Mouse (Mus musculus) intestine, embryonic 14.5 days (tissue): ENCODE data around the gene Gpc5. TPM values are rescaled to one million over a fixed set of nuclear protein-coding genes. Genes with fewer than 3 reads are reported as not detected.

Experiments
- ATAC-seq: fragments of 200-750 bp; cut with Nextera tagmentation; replicated peaks from 2 replicates; pipeline ENCODE4 v1.8.0; 2017; ENCODE audit warnings: low read depth, moderate number of reproducible peaks, moderate TSS enrichment, moderate library complexity; ENCODE audit not compliant: low FRiP score, low TSS enrichment
- DNase-seq: peaks from one replicate; pipeline ENCODE4 v3.0.0-alpha.2; 2018; ENCODE audit warnings: low spot score
- H3K27ac ChIP-seq: fragments of 300-500 bp; sonication (generic); 2 replicates; pipeline ENCODE4 v1.5.1; 2014; ENCODE audit warnings: low read depth, mild to moderate bottlenecking, control low read depth
- H3K27me3 ChIP-seq: fragments of 300-500 bp; sonication (generic); replicated peaks from 2 replicates; pipeline ENCODE4 v1.6.1; 2014; ENCODE audit warnings: low read length, control low read depth; ENCODE audit not compliant: control insufficient read depth, insufficient read depth
- H3K36me3 ChIP-seq: fragments of 300-500 bp; sonication (generic); 2 replicates; pipeline ENCODE4 v1.6.1; 2014; ENCODE audit warnings: low read length, control low read depth; ENCODE audit not compliant: control insufficient read depth, insufficient read depth
- H3K4me1 ChIP-seq: fragments of 300-500 bp; sonication (generic); replicated peaks from 2 replicates; pipeline ENCODE4 v1.6.1; 2014; ENCODE audit warnings: low read length, control low read depth, mixed read lengths; ENCODE audit not compliant: control insufficient read depth, insufficient read depth
- H3K4me2 ChIP-seq: fragments of 300-500 bp; sonication (generic); 2 replicates; pipeline ENCODE4 v1.6.1; 2014; ENCODE audit warnings: low read length
- H3K4me3 ChIP-seq: fragments of 300-500 bp; sonication (generic); 2 replicates; pipeline ENCODE4 v1.5.1; 2014; ENCODE audit warnings: low read depth, low read length, control low read depth, mixed read lengths
- H3K9ac ChIP-seq: fragments of 300-500 bp; sonication (generic); 2 replicates; pipeline ENCODE4 v1.6.1; 2014; ENCODE audit warnings: mild to moderate bottlenecking, low read length
- H3K9me3 ChIP-seq: fragments of 300-500 bp; sonication (generic); 2 replicates; pipeline ENCODE4 v1.6.1; 2016; ENCODE audit warnings: low read length, control low read depth; ENCODE audit not compliant: control insufficient read depth
- whole genome bisulfite sequencing: fragments of 180-500 bp; shearing (Covaris S2); extraction: QIAGEN DNeasy Blood & Tissue Kit; methylation state at CpG from one replicate; pipeline ENCODE4 v1.1.7; 2014; 5-methylcytosine and 5-hydroxymethylcytosine counted together
- microRNA counts: library from miRNA; unstranded; fragments of <30 nt; microRNA quantifications from one replicate; lab custom pipeline; 2016
- microRNA-seq: library from miRNA; unstranded; fragments of <30 nt; microRNA quantifications from one replicate; pipeline ENCODE4, GENCODE M21; 2016
- polyA plus RNA-seq: library from polyadenylated mRNA; unstranded; fragments of >200 nt; fragmentation: Nextera tagmentation; extraction: Ambion mirVana; gene quantifications from 2 replicates; pipeline ENCODE4 v1.2.1, GENCODE M21; 2014

Gene Gpc5
- polyA plus RNA-seq, 1 experiment from 2014 or later = 0.24 TPM

- Histone ChIP-seq H3K4me2 (no peak overlapping the region), H3K27me3 (no peaks in the 10 kb centered on the region), H3K9me3 (no peaks in the 10 kb centered on the region), H3K9ac (no peak overlapping the region), H3K4me1 (no peaks in the 10 kb centered on the region), H3K4me3 (no peak overlapping the region), H3K36me3 (no peaks in the 10 kb centered on the region), H3K27ac (no peak overlapping the region)
- ATAC-seq (no peak; the same call in 1 of the 2 replicates), DNase-seq (no peak)
- WGBS = 42% methylated on average over 1 of the region's 1 CpGs
These were observed 1468.0 kb downstream of the Gpc5 start for GRCm38 (mm10) chr14:116559990-116560389.

MicroRNA genes within 50 kb of the gene (microRNA counts, 519-probe panel; counts per million panel counts)
- 3,634 counts per million, percentile 50 among the panel's probes with 10 or more counts for microRNA mmu-miR-18a (lab: Ali Mortazavi, UCI)
- 6,089 counts per million, percentile 97 among the panel's probes with 10 or more counts for microRNA mmu-miR-19a (lab: Ali Mortazavi, UCI)
- microRNA mmu-miR-19b (lab: Ali Mortazavi, UCI) = 5,236 counts per million, percentile 90 among the panel's probes with 10 or more counts
- microRNA mmu-miR-20a+mmu-miR-20b (lab: Ali Mortazavi, UCI) = 6,442 counts per million, percentile 100 among the panel's probes with 10 or more counts
- not detected for microRNA mmu-miR-92a (lab: Ali Mortazavi, UCI)

Small RNA genes within 50 kb of the gene (microRNA-seq; reads per million reads assigned to microRNA genes)
- gene Mir17 (38,637 reads per million, percentile 99 among the genes with 10 or more reads in this experiment), gene Mir18 (7,086 reads per million, percentile 92 among the genes with 10 or more reads in this experiment), gene Mir19a (77.8 reads per million, percentile 56 among the genes with 10 or more reads in this experiment), gene Mir19b-1 (33.8 reads per million, percentile 50 among the genes with 10 or more reads in this experiment), gene Mir20a (15,694 reads per million, percentile 97 among the genes with 10 or more reads in this experiment), gene Mir92-1 (4,245 reads per million, percentile 90 among the genes with 10 or more reads in this experiment)
